Mouse (Mus musculus) brain, embryonic 18.5 days (tissue): ENCODE measurements around the gene Hs2st1.

Experiments used
- DNase-seq: peaks from one replicate; pipeline ENCODE4 v3.0.0-alpha.2; 2012; ENCODE audit warnings: low read depth, low spot score

The Hs2st1 gene

GRCm38 (mm10) chr3:144398166-144398565, 171.8 kb downstream of the Hs2st1 start:
- no peak for DNase-seq

GRCm38 (mm10) chr3:144396478-144396877, 173.5 kb downstream of the Hs2st1 start:
- DNase-seq: no peak

GRCm38 (mm10) chr3:144394454-144394943, 175.5 kb downstream of the Hs2st1 start:
- no peak for DNase-seq

GRCm38 (mm10) chr3:144386446-144386845, 183.5 kb downstream of the Hs2st1 start:
- no peak for DNase-seq

- DNase-seq: no peak
These were observed 185.3 kb downstream of the Hs2st1 start for GRCm38 (mm10) chr3:144384648-144385047.

- no peak for DNase-seq
These were observed 188.5 kb downstream of the Hs2st1 start for GRCm38 (mm10) chr3:144381431-144381980.

- no peak for DNase-seq
These were observed 189.1 kb downstream of the Hs2st1 start for GRCm38 (mm10) chr3:144380921-144381320.

GRCm38 (mm10) chr3:144379801-144380200, 190.2 kb downstream of the Hs2st1 start:
- DNase-seq: no peak
